Mouse (Mus musculus) cerebellum, adult 2 months (tissue): Measurements from ENCODE around the gene Atrnl1.

Experiments
- CTCF ChIP-seq: fragments of 200-500 bp; IDR thresholded peaks from 2 replicates; pipeline ENCODE4 v1.5.1; 2011; ENCODE audit warnings: low read depth, mild to moderate bottlenecking, control low read depth, low read length, moderate library complexity, borderline replicate concordance; ENCODE audit not compliant: insufficient read depth
- POLR2A ChIP-seq: fragments of 200-500 bp; IDR thresholded peaks from 2 replicates; pipeline ENCODE4 v1.6.1; 2011; ENCODE audit warnings: low read length, control low read depth, borderline replicate concordance; ENCODE audit not compliant: insufficient read depth

DNA sequence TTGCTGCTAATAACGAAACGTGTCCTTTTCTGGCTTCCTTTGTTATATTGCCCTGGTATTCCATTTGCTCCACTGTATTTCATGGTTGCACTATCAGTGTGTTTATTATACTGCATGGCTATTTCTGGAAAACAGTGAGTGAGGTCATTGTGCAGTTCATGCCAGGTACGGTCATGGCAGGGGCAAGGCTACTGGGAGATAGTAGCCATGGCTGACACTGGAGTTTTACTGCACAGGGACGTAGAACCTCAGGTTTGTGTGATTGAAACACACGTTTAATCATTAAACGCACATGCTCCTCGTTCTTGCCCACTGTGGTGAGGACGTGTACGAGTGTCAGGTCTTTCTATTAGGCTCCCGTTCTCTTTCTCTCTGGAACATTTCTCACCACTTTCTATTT, 314.8 kb downstream of the Atrnl1 start:
- no peak for TF ChIP-seq POLR2A
- no peak for TF ChIP-seq CTCF
